Mouse (Mus musculus): ENCODE results near the gene Saa3. TPM values are rescaled to one million over a fixed set of nuclear protein-coding genes. Genes with fewer than 3 reads are reported as not detected.
"Not testable (repeated sequence)": the region's sequence is repeated elsewhere in the genome, so short reads cannot be mapped to it uniquely, and the experiment has no call there.

The Saa3 gene
- polyA plus RNA-seq, 1 experiment from 2014 or later = 1.2 TPM

DNA sequence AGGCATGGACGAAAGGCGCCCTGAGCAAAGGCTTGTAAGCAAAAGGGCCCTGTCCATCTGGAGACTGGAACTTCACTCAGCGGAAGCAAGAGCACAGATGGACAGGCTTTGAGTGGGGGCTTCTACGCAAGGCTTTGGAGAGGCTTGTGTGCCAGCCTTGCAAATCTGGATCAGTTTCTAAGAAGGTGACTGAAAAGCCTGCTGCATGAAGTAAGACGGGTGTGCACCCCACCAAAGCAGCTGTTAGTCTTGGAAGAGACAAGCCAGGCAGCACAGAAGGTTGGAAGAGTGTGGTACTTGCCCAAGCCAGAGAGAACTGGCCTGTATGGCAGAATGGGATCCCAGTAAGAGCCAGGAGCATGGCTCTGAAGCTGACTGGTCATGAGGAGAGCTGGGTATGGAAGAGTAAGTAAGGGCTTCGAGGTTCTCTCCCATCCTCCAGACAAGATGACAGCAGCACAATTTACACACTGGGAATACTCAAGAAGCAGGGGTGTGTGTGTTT is 14.9 kb downstream of the Saa3 start:
- Histone ChIP-seq H3K4me3 (replicated peaks) (no peak overlapping the region), H3K9me3 (no peaks in the 10 kb centered on the region), H3K27me3 (replicated peaks) (no peaks in the 10 kb centered on the region), H3K4me1 (no peaks in the 10 kb centered on the region), H3K9ac (no peak overlapping the region), H3K4me2 (no peak overlapping the region), H3K27ac (no peak overlapping the region), H3K36me3 (peaks cover 76% of the 10 kb centered on the region)
- 93% methylated on average over 6 of the region's 6 CpGs for WGBS
- no peak for ATAC-seq (ENCODE audit: insufficient read depth, low FRiP score, low read depth)

GRCm38 (mm10) chr7:46696754-46697153 is 18.7 kb downstream of the Saa3 start:
- Histone ChIP-seq H3K9me3 (no peaks in the 10 kb centered on the region), H3K27ac (no peak overlapping the region), H3K27me3 (replicated peaks) (no peaks in the 10 kb centered on the region), H3K36me3 (peaks cover 54% of the 10 kb centered on the region), H3K4me3 (replicated peaks) (no peak overlapping the region), H3K4me1 (no peaks in the 10 kb centered on the region), H3K4me2 (no peak overlapping the region), H3K9ac (no peak overlapping the region)
- 66% methylated on average over 1 of the region's 1 CpGs for WGBS
- no peak for ATAC-seq (ENCODE audit: insufficient read depth, low FRiP score, low read depth)

DNA sequence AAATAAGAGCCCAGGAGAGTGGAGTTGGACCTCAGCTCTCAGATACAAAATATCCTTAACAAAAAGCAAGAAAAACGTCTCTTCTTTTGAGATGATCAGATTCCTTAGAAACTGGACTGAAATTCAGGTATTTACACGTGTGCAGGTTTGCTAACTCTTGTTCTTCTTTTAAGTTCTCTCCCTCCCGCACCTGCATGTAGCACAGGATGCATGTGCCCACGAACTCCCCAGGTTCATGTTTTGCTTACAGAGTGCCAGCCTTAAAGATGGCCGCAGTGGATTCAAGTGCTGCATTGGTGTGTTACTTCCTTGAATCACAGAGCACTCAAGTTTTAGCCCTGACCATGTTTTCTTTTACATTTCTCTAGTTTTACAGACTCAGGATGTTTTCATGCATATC is 28.7 kb downstream of the Saa3 start:
- Histone ChIP-seq H3K27ac (no peak overlapping the region), H3K27me3 (replicated peaks) (no peaks in the 10 kb centered on the region), H3K36me3 (peaks cover 28% of the 10 kb centered on the region), H3K9me3 (no peaks in the 10 kb centered on the region), H3K4me1 (no peaks in the 10 kb centered on the region), H3K4me3 (replicated peaks) (no peak overlapping the region), H3K9ac (no peak overlapping the region), H3K4me2 (no peak overlapping the region)
- ATAC-seq (ENCODE audit: insufficient read depth, low FRiP score, low read depth) = no peak
- WGBS = 79% methylated on average over 5 of the region's 5 CpGs

DNA sequence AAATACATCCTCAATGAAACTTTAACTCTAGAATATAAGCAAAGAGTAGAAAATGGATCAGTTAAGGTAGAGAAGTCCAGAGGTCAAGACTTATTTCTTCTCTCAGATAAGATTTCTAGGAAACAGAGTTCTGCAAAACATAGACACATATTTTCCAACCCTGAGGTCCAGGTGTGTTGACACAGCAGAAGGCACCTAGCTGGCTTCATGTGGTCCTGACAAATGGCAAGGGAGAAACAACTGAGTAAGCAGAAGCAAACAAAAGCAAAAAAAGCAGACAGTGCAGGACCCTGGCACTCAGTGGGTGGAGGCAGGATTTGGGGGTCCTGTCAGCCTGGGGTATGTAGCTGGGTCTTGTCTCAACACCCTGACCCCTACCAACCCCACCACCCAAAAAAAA is 34.8 kb downstream of the Saa3 start:
- Histone ChIP-seq H3K36me3 (no peaks in the 10 kb centered on the region), H3K27me3 (replicated peaks) (no peaks in the 10 kb centered on the region), H3K9me3 (no peaks in the 10 kb centered on the region), H3K9ac (no peak overlapping the region), H3K4me1 (no peaks in the 10 kb centered on the region), H3K27ac (no peak overlapping the region), H3K4me3 (replicated peaks) (no peak overlapping the region), H3K4me2 (no peak overlapping the region)
- ATAC-seq (ENCODE audit: insufficient read depth, low FRiP score, low read depth) = no peak

DNA sequence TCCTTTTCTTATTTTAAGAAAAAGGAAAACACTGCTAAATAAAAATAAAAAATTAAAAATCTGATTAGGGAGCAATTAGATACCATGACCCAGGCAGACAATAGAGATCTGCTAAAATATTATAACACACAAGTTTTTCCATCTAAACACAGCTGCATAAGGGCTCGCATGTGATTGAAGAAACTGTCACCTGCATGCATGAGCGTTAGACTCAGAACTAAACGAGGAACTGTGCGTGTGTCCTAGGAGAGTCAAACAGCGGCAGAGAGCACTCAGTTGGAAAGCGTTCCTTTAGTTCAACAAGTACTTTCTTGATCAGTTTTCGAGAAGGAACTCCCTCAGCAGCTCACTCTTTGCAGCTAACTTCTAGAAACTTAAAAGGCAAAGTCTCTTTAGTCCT is 36.5 kb downstream of the Saa3 start:
- 81% methylated on average over 7 of the region's 7 CpGs for WGBS
- not testable (repeated sequence) for H3K4me2 ChIP-seq

GRCm38 (mm10) chr7:46678417-46678816 is 37.1 kb downstream of the Saa3 start:
- H3K4me3 ChIP-seq (replicated peaks) = no peak overlapping the region
- no peak overlapping the region for H3K27ac ChIP-seq
- H3K9ac ChIP-seq = no peak overlapping the region
- H3K36me3 ChIP-seq = no peaks in the 10 kb centered on the region
- no peak overlapping the region for H3K4me2 ChIP-seq
- H3K9me3 ChIP-seq = no peaks in the 10 kb centered on the region
- no peaks in the 10 kb centered on the region for H3K4me1 ChIP-seq
- 59% methylated on average over 3 of the region's 3 CpGs for WGBS
- H3K27me3 ChIP-seq (replicated peaks) = no peaks in the 10 kb centered on the region
- no peak for ATAC-seq (ENCODE audit: insufficient read depth, low FRiP score, low read depth)

More for the DNA sequence above, 36.5 kb downstream of the Saa3 start:
- not testable (repeated sequence) for H3K36me3 ChIP-seq; H3K9me3 ChIP-seq; H3K4me1 ChIP-seq; ATAC-seq (ENCODE audit: insufficient read depth, low FRiP score, low read depth); H3K4me3 ChIP-seq (replicated peaks); H3K9ac ChIP-seq; H3K27ac ChIP-seq; H3K27me3 ChIP-seq (replicated peaks)

GRCm38 (mm10) chr7:46676808-46677360 is 38.6 kb downstream of the Saa3 start:
- no peak; the same call in 1 of the 2 replicates for ATAC-seq (ENCODE audit: insufficient read depth, low FRiP score, low read depth)

DNA sequence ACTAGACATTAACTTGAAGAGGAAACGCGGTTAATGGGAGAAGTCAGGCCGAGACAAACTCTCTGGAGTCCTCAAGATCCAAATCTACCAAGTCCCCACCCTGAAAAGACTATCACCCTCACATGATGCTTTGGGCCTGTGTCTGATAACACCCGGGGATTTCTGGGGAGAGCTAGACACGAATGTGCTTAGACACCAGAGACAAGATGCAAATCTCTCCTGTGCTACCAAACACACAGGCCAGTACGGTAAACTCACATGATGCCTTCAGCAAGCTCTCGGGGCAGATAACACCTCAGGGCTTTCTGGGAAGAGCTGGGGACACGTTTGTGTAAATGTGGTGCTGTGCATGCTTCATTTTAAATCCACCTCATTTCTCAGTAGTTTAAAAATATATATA is 39.6 kb downstream of the Saa3 start:
- Histone ChIP-seq H3K36me3 (no peaks in the 10 kb centered on the region), H3K4me1 (no peaks in the 10 kb centered on the region), H3K27me3 (replicated peaks) (no peaks in the 10 kb centered on the region), H3K9ac (no peak overlapping the region), H3K4me3 (replicated peaks) (no peak overlapping the region), H3K9me3 (no peaks in the 10 kb centered on the region), H3K4me2 (no peak overlapping the region), H3K27ac (no peak overlapping the region)
- no peak for ATAC-seq (ENCODE audit: insufficient read depth, low FRiP score, low read depth)
- WGBS = 81% methylated on average over 8 of the region's 8 CpGs

More at GRCm38 (mm10) chr7:46676808-46677360, 38.6 kb downstream of the Saa3 start:
- Histone ChIP-seq H3K36me3 (no peaks in the 10 kb centered on the region), H3K4me3 (replicated peaks) (no peak overlapping the region), H3K4me1 (no peaks in the 10 kb centered on the region), H3K27me3 (replicated peaks) (no peaks in the 10 kb centered on the region), H3K9ac (no peak overlapping the region), H3K27ac (no peak overlapping the region), H3K9me3 (no peaks in the 10 kb centered on the region), H3K4me2 (no peak overlapping the region)
- 54% methylated on average over 5 of the region's 5 CpGs for WGBS

DNA sequence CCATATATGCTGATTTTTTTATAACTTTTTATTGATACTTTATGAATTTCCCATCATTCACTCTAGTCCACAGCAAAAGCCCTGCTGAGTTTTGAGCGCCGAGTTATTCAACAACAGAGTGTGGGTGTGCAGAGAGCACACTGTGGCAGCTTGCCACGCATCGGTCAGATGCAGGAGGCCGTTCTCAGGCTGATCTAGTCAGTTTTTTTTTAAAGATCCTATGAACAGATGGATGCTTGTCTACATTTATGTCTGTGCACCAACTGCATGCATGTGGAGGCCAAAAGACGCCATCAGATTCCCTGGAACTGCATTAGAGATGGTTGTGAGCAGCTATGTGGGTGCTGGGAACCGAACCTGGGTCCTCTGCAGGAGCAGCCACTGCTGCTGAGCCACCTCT is 40.4 kb downstream of the Saa3 start:
- H3K36me3 ChIP-seq = no peaks in the 10 kb centered on the region
- H3K9me3 ChIP-seq = no peaks in the 10 kb centered on the region
- no peak overlapping the region for H3K9ac ChIP-seq
- no peak for ATAC-seq (ENCODE audit: insufficient read depth, low FRiP score, low read depth)
- no peak overlapping the region for H3K4me2 ChIP-seq
- H3K4me1 ChIP-seq = no peaks in the 10 kb centered on the region
- H3K27ac ChIP-seq = no peak overlapping the region
- 92% methylated on average over 7 of the region's 7 CpGs for WGBS
- H3K4me3 ChIP-seq (replicated peaks) = no peak overlapping the region
- no peaks in the 10 kb centered on the region for H3K27me3 ChIP-seq (replicated peaks)

DNA sequence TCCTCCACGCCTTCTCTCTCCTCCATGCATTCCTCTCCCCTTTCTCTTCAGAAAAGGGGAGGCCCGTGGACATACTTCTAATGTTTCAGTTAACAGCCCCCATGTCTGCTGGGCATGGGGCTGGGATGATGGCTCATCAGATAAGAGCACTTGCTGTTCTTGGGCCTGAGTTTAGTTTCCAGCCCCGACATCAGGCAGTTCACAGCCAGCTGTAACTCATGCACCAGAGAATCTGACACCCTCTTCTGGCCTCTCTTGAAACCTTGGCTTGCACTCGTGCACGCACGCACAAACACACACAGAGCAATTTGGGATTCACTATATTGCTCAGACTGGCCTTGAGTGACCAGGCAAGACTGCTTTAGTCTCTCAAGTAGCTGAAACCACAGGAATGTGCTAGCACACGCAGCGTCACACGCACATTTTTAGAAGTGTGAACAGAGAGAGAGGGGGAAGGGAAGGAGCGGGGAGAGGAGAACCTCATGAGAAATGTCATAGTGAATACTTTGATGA is 43.3 kb downstream of the Saa3 start, which contains the start of gene Tph1:
Gene Tph1 (minus strand): TSS at position 378 of the 513 bp plus-strand sequence.
- no peak within 1 kb of the TSS for H3K9ac ChIP-seq
- H3K9me3 ChIP-seq = no peaks in the 10 kb centered on the region
- H3K4me1 ChIP-seq = 0 out of 2 replicates have a peak, but pooled peaks cover 2% of the 10 kb centered on the region
- WGBS = 42% methylated on average over 10 of the region's 10 CpGs
- ATAC-seq (ENCODE audit: insufficient read depth, low FRiP score, low read depth) = no peak
- H3K27ac ChIP-seq = no peak within 1 kb of the TSS
- no peak within 1 kb of the TSS for H3K4me2 ChIP-seq
- no peaks in the 10 kb centered on the region for H3K36me3 ChIP-seq
- no peak within 1 kb of the TSS for H3K4me3 ChIP-seq (replicated peaks)
- H3K27me3 ChIP-seq (replicated peaks) = peaks cover under 1% of the 10 kb centered on the region; the same call in 1 of the 2 replicates

- Histone ChIP-seq H3K27ac (no peak overlapping the region), H3K4me2 (peak overlapping the region; percentile 32), H3K4me1 (0 out of 2 replicates have a peak, but pooled peaks cover 4% of the 10 kb centered on the region), H3K4me3 (replicated peaks) (no peak overlapping the region), H3K9me3 (no peaks in the 10 kb centered on the region), H3K27me3 (replicated peaks) (peaks cover 5% of the 10 kb centered on the region; the same call in 1 of the 2 replicates), H3K36me3 (no peaks in the 10 kb centered on the region), H3K9ac (no peak overlapping the region)
- no peak for ATAC-seq (ENCODE audit: insufficient read depth, low FRiP score, low read depth)
- 2% methylated on average over 21 of the region's 21 CpGs for WGBS
Observed at GRCm38 (mm10) chr7:46667256-46667655, 48.2 kb downstream of the Saa3 start.

DNA sequence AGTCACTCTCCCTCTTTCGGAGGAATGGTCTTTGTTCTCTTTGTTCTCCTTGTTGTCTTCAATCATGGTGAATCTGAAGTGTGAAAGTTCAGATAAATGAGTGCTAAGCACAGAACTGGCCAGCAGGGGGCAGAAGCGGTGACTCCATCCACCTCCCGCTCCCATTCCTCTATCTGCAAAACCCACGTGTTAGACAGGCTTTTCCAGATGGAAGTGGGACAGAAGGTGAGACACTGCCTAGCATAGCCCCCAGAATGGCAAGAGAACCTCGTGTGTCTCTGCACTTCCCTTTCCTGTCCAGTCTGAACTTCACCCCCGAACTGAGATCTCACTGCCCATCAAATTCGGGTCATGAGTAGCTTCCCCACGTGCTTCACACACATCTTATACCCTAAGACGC is 50.3 kb downstream of the Saa3 start:
- no peak overlapping the region for H3K27ac ChIP-seq
- H3K9ac ChIP-seq = no peak overlapping the region
- no peaks in the 10 kb centered on the region for H3K9me3 ChIP-seq
- no peak for ATAC-seq (ENCODE audit: insufficient read depth, low FRiP score, low read depth)
- WGBS = 30% methylated on average over 9 of the region's 9 CpGs
- peaks cover 5% of the 10 kb centered on the region; the same call in 1 of the 2 replicates for H3K27me3 ChIP-seq (replicated peaks)
- H3K4me2 ChIP-seq = no peak overlapping the region
- H3K4me3 ChIP-seq (replicated peaks) = no peak overlapping the region
- H3K36me3 ChIP-seq = no peaks in the 10 kb centered on the region
- H3K4me1 ChIP-seq = 0 out of 2 replicates have a peak, but pooled peaks cover 4% of the 10 kb centered on the region

Measured in stomach, embryonic 15.5 days (tissue).